Mouse (Mus musculus): ENCODE data around the gene Hddc3. TPM values are rescaled to one million over a fixed set of nuclear protein-coding genes. Genes with fewer than 3 reads are reported as not detected.

The Hddc3 gene
- total and polyA plus RNA-seq, 3 experiments = 2.6 to 12.6 (median 5.5) TPM

DNA sequence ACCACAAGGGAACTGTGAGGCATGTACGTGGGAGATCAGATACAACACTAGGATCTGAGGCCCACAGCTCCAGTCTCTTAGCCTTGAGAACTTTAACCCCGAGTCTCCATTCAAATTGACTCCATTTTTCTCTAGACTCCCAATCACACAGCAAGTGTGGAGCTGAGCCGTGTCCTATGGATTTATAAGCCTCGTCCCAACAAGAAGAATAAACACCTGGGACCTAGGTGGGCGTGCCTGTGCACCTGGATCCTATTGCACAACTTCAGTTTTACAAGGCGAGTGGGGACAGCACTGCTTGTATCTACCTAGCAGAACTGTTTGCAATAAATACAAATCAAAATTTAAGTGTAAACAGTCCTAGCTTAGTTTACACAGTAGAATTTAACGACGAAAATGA, 19.6 kb upstream of the Hddc3 start:
- Histone ChIP-seq H3K27me3 (replicated peaks) (no peaks in the 10 kb centered on the region), H3K27ac (ENCODE audit: insufficient read depth, low read depth) (no peak overlapping the region), H3K36me3 (replicated peaks in 1 of 2; ENCODE audit: control insufficient read depth in 1 of 2, insufficient read depth in 1 of 2, low read length in 1 of 2) (peaks cover 55 to 66% of the 10 kb centered on the region in 2 experiments), H3K9me3 (replicated peaks; ENCODE audit: low read length) (no peaks in the 10 kb centered on the region), H3K79me2 (replicated peaks; ENCODE audit: control insufficient read depth, extremely low read depth, insufficient read depth, poor library complexity, severe bottlenecking) (peaks cover 17% of the 10 kb centered on the region), H3K4me2 (ENCODE audit: insufficient read depth, low read depth, poor library complexity, severe bottlenecking) (peak overlapping the region; percentile 92), H3K9ac (ENCODE audit: insufficient read depth, low read depth) (peak overlapping the region; percentile 83), H3K4me3 (replicated peaks in 1 of 3; ENCODE audit: low read depth in 2 of 3, low read length in 2 of 3, poor library complexity in 1 of 3) (peak overlapping the region; percentile 71 to 94 (median 80)), H3K4me1 (ENCODE audit: control insufficient read depth in 1 of 2, insufficient read depth in 2 of 2) (peaks cover 3 to 18% of the 10 kb centered on the region in 2 experiments; a peak in 3 of 4 replicates)
- TF ChIP-seq MEF2A (IDR thresholded peaks at IDR 0.05; ENCODE audit: borderline replicate concordance, low read depth, low read length) (no peak), CHD2 (IDR thresholded peaks at IDR 0.05; ENCODE audit: low read length) (no peak), EP300 (IDR thresholded peaks at IDR 0.05; ENCODE audit: low read length) (no peak), MXI1 (IDR thresholded peaks at IDR 0.05; ENCODE audit: low read depth, low read length) (no peak), ETS1 (conservative IDR thresholded peaks at IDR 0.05; ENCODE audit: low read depth, low read length) (no peak), POLR2AphosphoS2 (IDR thresholded peaks at IDR 0.05; ENCODE audit: low read depth, low read length) (no peak), USF2 (conservative IDR thresholded peaks at IDR 0.05; ENCODE audit: low read depth, low read length) (no peak), SIN3A (IDR thresholded peaks at IDR 0.05; ENCODE audit: low read length) (no peak), MAFK (IDR thresholded peaks at IDR 0.05; ENCODE audit: insufficient replicate concordance, low read length) (no peak), RAD21 (IDR thresholded peaks at IDR 0.05; ENCODE audit: low read depth, low read length) (no peak), GABPA (IDR thresholded peaks at IDR 0.05; ENCODE audit: insufficient replicate concordance, low read depth, low read length) (no peak), IRF4 (IDR thresholded peaks at IDR 0.05; ENCODE audit: low read depth, low read length) (no peak)
- in situ Hi-C loops (cut with MboI; ENCODE audit: low pct_ligation_motif_present, low pct_unique_long_range_greater_than_20kb, low sequenced_read_pairs) (no loop called here), dilution Hi-C loops (cut with MboI; ENCODE audit: extremely low pct_ligation_motif_present, extremely low pct_unique_long_range_greater_than_20kb, low sequenced_read_pairs) (no loop called here)
- DNase-seq (ENCODE audit: extremely low read depth) = no peak

DNA sequence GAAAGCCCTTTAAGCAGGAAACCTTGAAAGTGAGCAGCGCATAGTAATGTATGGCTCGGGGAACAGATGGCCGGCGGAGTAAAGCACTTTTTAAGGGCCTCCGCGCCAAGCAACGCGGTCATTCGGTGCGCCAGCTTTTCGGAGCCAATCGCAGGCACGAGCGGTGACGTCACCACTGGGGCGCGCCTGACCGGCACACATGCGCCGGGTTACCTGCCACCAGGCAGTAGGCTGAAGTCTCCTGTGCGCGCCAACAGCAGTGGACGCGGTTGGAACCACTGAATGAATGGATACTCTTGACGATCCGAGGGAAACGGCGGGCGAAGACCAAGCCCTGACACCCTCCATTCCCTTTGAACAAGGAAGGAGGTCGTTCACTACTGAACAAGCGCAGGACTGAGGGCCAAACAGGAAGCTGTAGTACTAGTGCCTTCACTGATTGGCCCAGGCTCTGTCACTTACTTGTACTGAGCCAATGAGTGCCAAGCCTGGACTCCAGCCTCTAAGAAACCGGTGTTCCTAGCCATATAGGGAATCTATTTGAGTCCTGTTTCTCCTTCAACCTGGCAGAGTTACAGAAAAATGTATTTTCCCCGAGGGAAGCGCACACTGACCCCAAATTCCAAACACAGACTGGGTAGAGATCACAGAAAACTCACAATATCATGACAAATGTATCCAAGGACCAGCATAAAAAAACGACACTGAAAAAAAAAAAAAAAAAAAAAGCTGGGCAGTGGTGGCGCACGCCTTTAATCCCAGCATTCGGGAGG, 18.7 kb upstream of the Hddc3 start, which contains the start of gene Rccd1:
Gene Rccd1 (minus strand): TSS at position 412 of the 773 bp plus-strand sequence.
- dilution Hi-C loops (cut with MboI; ENCODE audit: extremely low pct_ligation_motif_present, extremely low pct_unique_long_range_greater_than_20kb, low sequenced_read_pairs) = no loop called here
- in situ Hi-C loops (cut with MboI; ENCODE audit: low pct_ligation_motif_present, low pct_unique_long_range_greater_than_20kb, low sequenced_read_pairs) = no loop called here
- H3K36me3 ChIP-seq (replicated peaks in 1 of 2; ENCODE audit: control insufficient read depth in 1 of 2, insufficient read depth in 1 of 2, low read length in 1 of 2) = peaks cover 56 to 66% of the 10 kb centered on the region in 2 experiments
- TF ChIP-seq EP300 (IDR thresholded peaks at IDR 0.05; ENCODE audit: low read length) (no peak), TBP (conservative IDR thresholded peaks at IDR 0.05; ENCODE audit: low read depth, low read length) (peak; percentile 85), JUND (conservative IDR thresholded peaks at IDR 0.05; ENCODE audit: low read depth, low read length) (peak; percentile 45; the same call in 1 of the 2 replicates), ZC3H11A (IDR thresholded peaks at IDR 0.05; ENCODE audit: low read depth, low read length) (no peak), POLR2AphosphoS2 (IDR thresholded peaks at IDR 0.05; ENCODE audit: low read depth, low read length) (peak; percentile 86), CHD1 (IDR thresholded peaks at IDR 0.05; ENCODE audit: low read depth, low read length) (no peak), MAFK (IDR thresholded peaks at IDR 0.05; ENCODE audit: insufficient replicate concordance, low read length) (no peak), ZNF384 (IDR thresholded peaks at IDR 0.05; ENCODE audit: low read depth, low read length) (peak; percentile 90), MYC (IDR thresholded peaks at IDR 0.05; ENCODE audit: low read depth, low read length) (peak; percentile 83), HCFC1 (IDR thresholded peaks at IDR 0.05; ENCODE audit: low read depth, low read length) (peak; percentile 76), ETS1 (conservative IDR thresholded peaks at IDR 0.05; ENCODE audit: low read depth, low read length) (no peak), TCF12 (IDR thresholded peaks at IDR 0.05; ENCODE audit: low read depth, low read length) (peak; percentile 81; the same call in 1 of the 2 replicates), MEF2A (IDR thresholded peaks at IDR 0.05; ENCODE audit: borderline replicate concordance, low read depth, low read length) (no peak; the same call in none of the 2 replicates), E2F4 (IDR thresholded peaks at IDR 0.05; ENCODE audit: insufficient replicate concordance, low read depth, low read length) (no peak), CHD2 (IDR thresholded peaks at IDR 0.05; ENCODE audit: low read length) (peak; percentile 90), PAX5 (IDR thresholded peaks at IDR 0.05; ENCODE audit: low read length) (no peak), SIN3A (IDR thresholded peaks at IDR 0.05; ENCODE audit: low read length) (peak; percentile 96), ELF1 (IDR thresholded peaks at IDR 0.05; ENCODE audit: low read depth, low read length) (peak; percentile 89), NRF1 (IDR thresholded peaks at IDR 0.05; ENCODE audit: low read depth, low read length) (peak; percentile 83), GABPA (IDR thresholded peaks at IDR 0.05; ENCODE audit: insufficient replicate concordance, low read depth, low read length) (no peak), USF2 (conservative IDR thresholded peaks at IDR 0.05; ENCODE audit: low read depth, low read length) (no peak; the same call in 1 of the 2 replicates), RCOR1 (conservative IDR thresholded peaks at IDR 0.05; ENCODE audit: low read depth, low read length) (no peak), MAZ (IDR thresholded peaks at IDR 0.05; ENCODE audit: low read depth, low read length) (0 out of 2 replicates have a peak, but pooled peaks have one; percentile 29), POLR2A (IDR thresholded peaks at IDR 0.05; ENCODE audit: low read depth, low read length) (peak; percentile 90), MAX (IDR thresholded peaks at IDR 0.05; ENCODE audit: low read length) (peak; percentile 89), BHLHE40 (IDR thresholded peaks at IDR 0.05; ENCODE audit: low read depth, low read length) (peak; percentile 88)

More for the DNA sequence above, 18.7 kb upstream of the Hddc3 start, which contains the start of gene Rccd1:
- H3K4me2 ChIP-seq (ENCODE audit: insufficient read depth, low read depth, poor library complexity, severe bottlenecking) = peak within 1 kb of the TSS; percentile 92
- peaks cover 3 to 18% of the 10 kb centered on the region in 2 experiments; a peak in 3 of 4 replicates for H3K4me1 ChIP-seq (ENCODE audit: control insufficient read depth in 1 of 2, insufficient read depth in 2 of 2)
- H3K9ac ChIP-seq (ENCODE audit: insufficient read depth, low read depth) = peak within 1 kb of the TSS; percentile 83
- peak within 1 kb of the TSS; percentile 83 for H3K27ac ChIP-seq (ENCODE audit: insufficient read depth, low read depth)
- H3K27me3 ChIP-seq (replicated peaks) = no peaks in the 10 kb centered on the region
- peak; percentile 93 for DNase-seq (ENCODE audit: extremely low read depth)
- peaks cover 17% of the 10 kb centered on the region for H3K79me2 ChIP-seq (replicated peaks; ENCODE audit: control insufficient read depth, extremely low read depth, insufficient read depth, poor library complexity, severe bottlenecking)
- H3K9me3 ChIP-seq (replicated peaks; ENCODE audit: low read length) = no peaks in the 10 kb centered on the region
- peak within 1 kb of the TSS; percentile 71 to 94 (median 80) for H3K4me3 ChIP-seq (replicated peaks in 1 of 3; ENCODE audit: low read depth in 2 of 3, low read length in 2 of 3, poor library complexity in 1 of 3)
